9 mouse cellular contexts compared by ENCODE assay signal in genomic region chr17:26708993-26709590, GRCm38 (mm10). TPM values are rescaled to one million over a fixed set of nuclear protein-coding genes. Genes with fewer than 3 reads are reported as not detected.
DNase-seq lines count a peak whose midpoint lies in the region; ATAC-seq lines count a peak whose summit lies in the region.
"Had no signal": no experiment of that assay in that cellular context is flagged by ENCODE, and none has a peak within 500 bp of the region (broad histone marks: within the 10 kb centered on the region; RNA-seq: fewer than 3 reads in every experiment).

No protein-coding gene starts in this region.

- WGBS in heart, embryonic 14.5 days, result 51% methylated on average over 9 of the region's 9 CpGs
- 49% methylated on average over 9 of the region's 9 CpGs for WGBS in midbrain, embryonic 15.5 days
- WGBS in midbrain, embryonic 10.5 days, result 69% methylated on average over 9 of the region's 9 CpGs
- 52% methylated on average over 9 of the region's 9 CpGs for WGBS in liver, embryonic 16.5 days (ENCODE audit: insufficient replicate concordance)

- 0 out of 2 replicates have a peak overlapping the region, but pooled peaks have one; percentile 4 for H3K4me2 ChIP-seq in heart, embryonic 14.5 days (ENCODE audit: low read length)
- no peak overlapping the region for H3K4me2 ChIP-seq in midbrain, embryonic 15.5 days
- peak overlapping the region; percentile 37 for H3K4me2 ChIP-seq in liver, embryonic 16.5 days (ENCODE audit: low read depth, low read length)

- intact Hi-C loops in heart, postnatal 25 days (cut with DNase I), result no loop called here

- 0 out of 2 replicates have a peak, but pooled peaks cover 3% of the 10 kb centered on the region for H3K9me3 ChIP-seq in heart, embryonic 14.5 days (ENCODE audit: control insufficient read depth, low read length)
- H3K9me3 ChIP-seq in midbrain, embryonic 15.5 days, result no peaks in the 10 kb centered on the region
- H3K9me3 ChIP-seq in midbrain, embryonic 10.5 days (replicated peaks), result no peaks in the 10 kb centered on the region
- no peaks in the 10 kb centered on the region for H3K9me3 ChIP-seq in liver, embryonic 16.5 days (replicated peaks; ENCODE audit: control insufficient read depth, low read length)

- no peak for ATAC-seq in heart, embryonic 14.5 days (ENCODE audit: insufficient number of reproducible peaks, insufficient read depth, low FRiP score, low read depth)
- ATAC-seq in midbrain, embryonic 15.5 days (replicated peaks), result no peak
- ATAC-seq in liver, embryonic 16.5 days (ENCODE audit: low read depth), result no peak

- peaks cover 15 to 34% of the 10 kb centered on the region in 2 experiments for H3K4me1 ChIP-seq in heart, embryonic 14.5 days (ENCODE audit: control insufficient read depth in 2 of 2, insufficient read depth in 2 of 2, low read length in 2 of 2)
- H3K4me1 ChIP-seq in midbrain, embryonic 15.5 days, result peaks cover 8% of the 10 kb centered on the region; the same call in 1 of the 2 replicates
- no peaks in the 10 kb centered on the region for H3K4me1 ChIP-seq in midbrain, embryonic 10.5 days
- peaks cover 53% of the 10 kb centered on the region for H3K4me1 ChIP-seq in liver, embryonic 16.5 days (ENCODE audit: control insufficient read depth, low read depth, low read length)

- peak overlapping the region in 1 of 2 experiments; percentile 44; a peak in 1 of 4 replicates for H3K27ac ChIP-seq in heart, embryonic 14.5 days (replicated peaks in 1 of 2; ENCODE audit: control insufficient read depth in 1 of 2, insufficient read depth in 1 of 2, low read depth in 2 of 2, low read length in 2 of 2)
- H3K27ac ChIP-seq in midbrain, embryonic 15.5 days, result peak overlapping the region; percentile 35; the same call in 1 of the 2 replicates
- no peak overlapping the region for H3K27ac ChIP-seq in midbrain, embryonic 10.5 days (replicated peaks)
- H3K27ac ChIP-seq in liver, embryonic 16.5 days (ENCODE audit: low read length), result peak overlapping the region; percentile 74

- H3K9ac ChIP-seq in heart, embryonic 14.5 days (ENCODE audit: low read length), result peak overlapping the region; percentile 34; the same call in 1 of the 2 replicates
- H3K9ac ChIP-seq in midbrain, embryonic 15.5 days, result no peak overlapping the region
- no peak overlapping the region for H3K9ac ChIP-seq in liver, embryonic 16.5 days (ENCODE audit: low read depth, low read length)

- no peak for DNase-seq in heart, postnatal 25 days (ENCODE audit: low spot score)
- DNase-seq in midbrain, embryonic 10.5 days (ENCODE audit: low spot score), result no peak
- DNase-seq in cerebellum, adult 9-11 months, result peak; percentile 61
- no peak for DNase-seq in thymus, postnatal 25 days
- no peak for DNase-seq in urinary bladder, adult 18-20 months (ENCODE audit: low spot score in 2 of 2)
- DNase-seq: kidney, postnatal 25 days had no signal

- H3K4me3 ChIP-seq in heart, embryonic 14.5 days (ENCODE audit: control insufficient read depth in 1 of 2, insufficient read depth in 1 of 2, low read depth in 1 of 2, low read length in 2 of 2), result no peak overlapping the region
- no peak overlapping the region for H3K4me3 ChIP-seq in midbrain, embryonic 15.5 days
- H3K4me3 ChIP-seq in midbrain, embryonic 10.5 days, result no peak overlapping the region
- no peak overlapping the region for H3K4me3 ChIP-seq in liver, embryonic 16.5 days (ENCODE audit: low read depth, low read length)

- H3K36me3 ChIP-seq in heart, embryonic 14.5 days (ENCODE audit: control insufficient read depth, insufficient read depth, low read length), result peaks cover 5% of the 10 kb centered on the region; the same call in 1 of the 2 replicates
- H3K36me3 ChIP-seq in midbrain, embryonic 15.5 days (replicated peaks), result 0 out of 2 replicates have a peak, but pooled peaks cover 4% of the 10 kb centered on the region
- H3K36me3 ChIP-seq in midbrain, embryonic 10.5 days, result no peaks in the 10 kb centered on the region
- H3K36me3 ChIP-seq in liver, embryonic 16.5 days (ENCODE audit: control insufficient read depth, insufficient read depth), result no peaks in the 10 kb centered on the region

- no peaks in the 10 kb centered on the region for H3K27me3 ChIP-seq in heart, embryonic 14.5 days (ENCODE audit: control insufficient read depth, insufficient read depth, low read length)
- H3K27me3 ChIP-seq in midbrain, embryonic 15.5 days (replicated peaks), result no peaks in the 10 kb centered on the region
- H3K27me3 ChIP-seq in midbrain, embryonic 10.5 days (ENCODE audit: low read depth, poor library complexity, severe bottlenecking), result no peaks in the 10 kb centered on the region
- no peaks in the 10 kb centered on the region for H3K27me3 ChIP-seq in liver, embryonic 16.5 days (ENCODE audit: control insufficient read depth, insufficient read depth, low read depth, low read length)

RNA-seq across cellular contexts. Expression of gene Crebrf, which starts 6.4 kb away (rescaled TPM):
- 6.8 and 8.3 TPM in 2 replicates for polyA plus RNA-seq in heart, embryonic 14.5 days (2014; fragmentation: Nextera tagmentation; extraction: Ambion mirVana)
- 10 to 100 TPM; 65.4 to 72.4 TPM for total RNA-seq in heart, postnatal 25 days (2021)
- polyA plus RNA-seq in midbrain, embryonic 15.5 days (2015; fragmentation: Nextera tagmentation; extraction: Ambion mirVana), result 11.8 and 14.8 TPM in 2 replicates
- polyA plus RNA-seq in midbrain, embryonic 10.5 days (2016; fragmentation: Nextera tagmentation; extraction: Ambion mirVana), result 3.5 and 3.8 TPM in 2 replicates
- 4.0 and 5.9 TPM in 2 replicates for polyA plus RNA-seq in liver, embryonic 16.5 days (2015; fragmentation: Nextera tagmentation; extraction: Ambion mirVana)

RNA-seq across cellular contexts. Expression of gene Atp6v0e, which starts 46.1 kb away (rescaled TPM):
- polyA plus RNA-seq in heart, embryonic 14.5 days (2014; fragmentation: Nextera tagmentation; extraction: Ambion mirVana), result 227 and 228 TPM in 2 replicates
- total RNA-seq in heart, postnatal 25 days (2021), result 10 to 100 TPM; 64.5 to 66.4 TPM
- polyA plus RNA-seq in midbrain, embryonic 15.5 days (2015; fragmentation: Nextera tagmentation; extraction: Ambion mirVana), result 82.7 and 89.4 TPM in 2 replicates
- 117 and 122 TPM in 2 replicates for polyA plus RNA-seq in midbrain, embryonic 10.5 days (2016; fragmentation: Nextera tagmentation; extraction: Ambion mirVana)
- 136 and 143 TPM in 2 replicates for polyA plus RNA-seq in liver, embryonic 16.5 days (2015; fragmentation: Nextera tagmentation; extraction: Ambion mirVana)
